Mouse (Mus musculus) liver, embryonic 15.5 days (tissue): ENCODE data around the gene Zfp759. TPM values are rescaled to one million over a fixed set of nuclear protein-coding genes. Genes with fewer than 3 reads are reported as not detected.
"Not testable (repeated sequence)": the region's sequence is repeated elsewhere in the genome, so short reads cannot be mapped to it uniquely, and the experiment has no call there.

Experiments
- ATAC-seq: fragments of 200-750 bp; cut with Nextera tagmentation; 2 replicates; pipeline ENCODE4 v1.8.0; 2017; ENCODE audit warnings: moderate number of reproducible peaks, mild to moderate bottlenecking, moderate library complexity; ENCODE audit not compliant: insufficient read depth
- H3K27ac ChIP-seq: fragments of 300-500 bp; sonication (generic); replicated peaks from 2 replicates; pipeline ENCODE4 v1.5.1; 2015; ENCODE audit warnings: mild to moderate bottlenecking, inconsistent platforms
- H3K27me3 ChIP-seq: fragments of 300-500 bp; sonication (generic); 2 replicates; pipeline ENCODE4 v1.6.1; 2015; ENCODE audit warnings: mild to moderate bottlenecking, inconsistent platforms
- H3K36me3 ChIP-seq: fragments of 300-500 bp; sonication (generic); replicated peaks from 2 replicates; pipeline ENCODE4 v1.6.1; 2015; ENCODE audit warnings: moderate library complexity, mild to moderate bottlenecking, inconsistent platforms
- H3K4me1 ChIP-seq: fragments of 300-500 bp; sonication (generic); replicated peaks from 2 replicates; pipeline ENCODE4 v1.6.1; 2015; ENCODE audit warnings: inconsistent platforms
- H3K4me2 ChIP-seq: fragments of 300-500 bp; sonication (generic); 2 replicates; pipeline ENCODE4 v1.6.1; 2015; ENCODE audit warnings: moderate library complexity, mild to moderate bottlenecking, inconsistent platforms
- H3K4me3 ChIP-seq: fragments of 300-500 bp; sonication (generic); replicated peaks from 2 replicates; pipeline ENCODE4 v1.5.1; 2015; ENCODE audit warnings: mild to moderate bottlenecking, inconsistent platforms
- H3K9ac ChIP-seq: fragments of 300-500 bp; sonication (generic); 2 replicates; pipeline ENCODE4 v1.6.1; 2015; ENCODE audit warnings: moderate library complexity, mild to moderate bottlenecking, inconsistent platforms
- H3K9me3 ChIP-seq: fragments of 300-500 bp; sonication (generic); replicated peaks from 2 replicates; pipeline ENCODE4 v1.6.1; 2016; ENCODE audit warnings: inconsistent platforms
- WGBS: fragments of 180-500 bp; shearing (Covaris S2); methylation state at CpG from one replicate; pipeline ENCODE4 v1.1.7; 2015; ENCODE audit warnings: mixed read lengths; ENCODE audit not compliant: insufficient replicate concordance; 5-methylcytosine and 5-hydroxymethylcytosine counted together
- polyA plus RNA-seq: library from polyadenylated mRNA; unstranded; fragments of >200 nt; fragmentation: Nextera tagmentation; extraction: Ambion mirVana; gene quantifications from 2 replicates; pipeline ENCODE4 v1.2.1, GENCODE M21; 2015

Zfp759 gene
- polyA plus RNA-seq, 1 experiment from 2014 or later: 0.40 TPM

DNA sequence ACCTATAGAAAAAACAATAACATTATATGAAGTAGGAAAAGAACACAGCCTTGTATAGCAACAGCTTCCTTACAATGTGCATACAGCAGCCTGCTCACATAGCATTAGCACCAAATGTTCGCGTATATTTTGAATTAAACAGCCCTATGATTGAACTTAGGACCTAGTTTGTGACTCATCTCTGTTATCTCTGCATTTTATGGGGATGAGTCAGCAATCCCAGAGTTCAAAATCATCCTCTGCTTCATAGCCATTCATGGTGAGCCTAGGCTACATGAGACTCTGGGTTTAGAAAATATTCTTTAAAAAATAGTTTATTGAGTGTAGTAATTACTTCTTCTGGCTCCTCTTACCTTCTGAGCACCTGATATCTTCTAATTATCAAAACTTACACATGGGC is 8.2 kb upstream of the Zfp759 start:
- WGBS: 79% methylated on average over 2 of the region's 2 CpGs
- Histone ChIP-seq H3K27ac (no peak overlapping the region), H3K4me2 (no peak overlapping the region), H3K9ac (no peak overlapping the region), H3K36me3 (no peaks in the 10 kb centered on the region), H3K4me1 (peaks cover 4% of the 10 kb centered on the region; the same call in 1 of the 2 replicates), H3K4me3 (no peak overlapping the region), H3K27me3 (no peaks in the 10 kb centered on the region), H3K9me3 (no peaks in the 10 kb centered on the region)
- ATAC-seq: no peak

DNA sequence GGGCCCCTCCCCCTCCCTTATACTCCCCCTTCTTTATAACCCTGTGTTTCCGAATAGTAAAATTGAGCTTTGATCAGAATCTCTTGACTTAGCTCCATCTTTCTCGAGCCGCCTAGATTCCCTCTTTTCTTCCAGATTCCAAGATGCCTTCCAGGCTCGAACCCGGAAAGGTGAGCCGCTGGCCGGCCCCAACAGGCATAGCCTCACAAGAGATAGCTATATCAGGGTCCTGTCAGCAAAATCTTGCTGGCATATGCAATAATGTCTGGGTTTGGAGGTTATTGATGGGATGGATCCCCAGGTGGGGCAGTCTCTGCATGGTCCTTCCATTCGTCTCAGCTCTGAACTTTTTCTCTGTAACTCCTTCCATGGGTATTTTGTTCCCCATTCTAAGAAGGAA is 5.3 kb upstream of the Zfp759 start, which contains the start of gene Rslcan18:
TSS of gene Rslcan18 (minus strand) at position 101 of the 400 bp plus-strand sequence.
- ATAC-seq, H3K4me2 ChIP-seq, H3K27ac ChIP-seq, H3K4me1 ChIP-seq, H3K36me3 ChIP-seq, H3K9ac ChIP-seq, H3K9me3 ChIP-seq, H3K4me3 ChIP-seq, H3K27me3 ChIP-seq: not testable (repeated sequence)
- 78% methylated on average over 8 of the region's 8 CpGs for WGBS

DNA sequence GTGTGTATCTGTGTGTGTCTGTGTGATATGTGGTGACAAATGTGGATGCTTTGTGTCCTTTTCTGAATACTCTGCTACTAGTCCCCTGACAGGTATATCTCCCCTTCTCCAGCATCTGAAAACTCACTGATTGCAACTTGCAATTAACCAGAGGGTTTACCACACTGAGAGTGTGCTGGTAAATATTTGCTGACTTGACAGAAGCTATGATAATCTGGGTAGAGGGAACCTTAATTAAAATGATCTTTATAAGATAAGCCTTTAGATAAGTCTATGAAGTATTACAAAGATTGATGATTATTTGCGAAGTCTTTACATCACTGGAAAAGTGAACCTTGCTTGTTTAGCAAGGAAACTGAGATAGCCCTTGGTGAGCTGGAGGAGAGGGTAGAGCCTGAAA is 3.0 kb downstream of the Zfp759 start:
- Histone ChIP-seq H3K9ac (no peak overlapping the region), H3K36me3 (no peaks in the 10 kb centered on the region), H3K27ac (no peak overlapping the region), H3K27me3 (no peaks in the 10 kb centered on the region), H3K4me3 (no peak overlapping the region), H3K4me2 (no peak overlapping the region), H3K4me1 (0 out of 2 replicates have a peak, but pooled peaks cover 3% of the 10 kb centered on the region), H3K9me3 (no peaks in the 10 kb centered on the region)
- 73% methylated on average over 1 of the region's 1 CpGs for WGBS
- no peak for ATAC-seq

DNA sequence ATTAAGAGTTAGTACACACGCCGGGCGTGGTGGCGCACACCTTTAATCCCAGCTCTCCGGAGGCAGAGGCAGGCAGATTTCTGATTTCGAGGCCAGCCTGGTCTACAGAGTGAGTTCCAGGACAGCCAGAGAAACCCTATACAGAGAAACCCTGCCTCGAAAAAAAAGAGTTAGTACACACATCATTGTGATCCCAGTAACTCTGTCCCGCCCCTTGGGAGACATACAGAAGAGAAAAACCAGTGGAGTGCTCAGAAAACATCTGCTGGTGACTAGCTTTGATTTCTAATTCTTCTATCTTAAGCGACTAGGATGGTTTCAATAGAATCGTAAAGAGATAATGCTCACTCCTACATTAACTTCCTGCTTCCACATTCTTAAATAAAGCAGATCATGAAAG is 6.0 kb downstream of the Zfp759 start:
- ATAC-seq: not testable (repeated sequence)

GRCm38 (mm10) chr13:67128038-67128721 is 6.7 kb downstream of the Zfp759 start:
- peak; percentile 86 for ATAC-seq
- Histone ChIP-seq H3K9me3 (no peaks in the 10 kb centered on the region), H3K9ac (peak overlapping the region; percentile 40), H3K4me3 (peak overlapping the region; percentile 60), H3K27ac (0 out of 2 replicates have a peak overlapping the region, but pooled peaks have one; percentile 3), H3K4me2 (peak overlapping the region; percentile 64), H3K36me3 (no peaks in the 10 kb centered on the region), H3K4me1 (0 out of 2 replicates have a peak, but pooled peaks cover 3% of the 10 kb centered on the region), H3K27me3 (no peaks in the 10 kb centered on the region)
- 2% methylated on average over 18 of the region's 18 CpGs for WGBS

More for the DNA sequence above, 6.0 kb downstream of the Zfp759 start:
- H3K9me3 ChIP-seq, H3K4me1 ChIP-seq, H3K27me3 ChIP-seq, H3K9ac ChIP-seq, H3K36me3 ChIP-seq, H3K27ac ChIP-seq, H3K4me3 ChIP-seq: not testable (repeated sequence)
- WGBS: 67% methylated on average over 10 of the region's 10 CpGs
- H3K4me2 ChIP-seq: peak overlapping the region; percentile 64; the same call in 1 of the 2 replicates

GRCm38 (mm10) chr13:67166122-67166521 is 44.7 kb downstream of the Zfp759 start:
- H3K27ac ChIP-seq, H3K9ac ChIP-seq, H3K4me3 ChIP-seq, H3K27me3 ChIP-seq, H3K9me3 ChIP-seq, H3K36me3 ChIP-seq, H3K4me2 ChIP-seq, ATAC-seq, H3K4me1 ChIP-seq: not testable (repeated sequence)
- 46% methylated on average over 4 of the region's 4 CpGs for WGBS

DNA sequence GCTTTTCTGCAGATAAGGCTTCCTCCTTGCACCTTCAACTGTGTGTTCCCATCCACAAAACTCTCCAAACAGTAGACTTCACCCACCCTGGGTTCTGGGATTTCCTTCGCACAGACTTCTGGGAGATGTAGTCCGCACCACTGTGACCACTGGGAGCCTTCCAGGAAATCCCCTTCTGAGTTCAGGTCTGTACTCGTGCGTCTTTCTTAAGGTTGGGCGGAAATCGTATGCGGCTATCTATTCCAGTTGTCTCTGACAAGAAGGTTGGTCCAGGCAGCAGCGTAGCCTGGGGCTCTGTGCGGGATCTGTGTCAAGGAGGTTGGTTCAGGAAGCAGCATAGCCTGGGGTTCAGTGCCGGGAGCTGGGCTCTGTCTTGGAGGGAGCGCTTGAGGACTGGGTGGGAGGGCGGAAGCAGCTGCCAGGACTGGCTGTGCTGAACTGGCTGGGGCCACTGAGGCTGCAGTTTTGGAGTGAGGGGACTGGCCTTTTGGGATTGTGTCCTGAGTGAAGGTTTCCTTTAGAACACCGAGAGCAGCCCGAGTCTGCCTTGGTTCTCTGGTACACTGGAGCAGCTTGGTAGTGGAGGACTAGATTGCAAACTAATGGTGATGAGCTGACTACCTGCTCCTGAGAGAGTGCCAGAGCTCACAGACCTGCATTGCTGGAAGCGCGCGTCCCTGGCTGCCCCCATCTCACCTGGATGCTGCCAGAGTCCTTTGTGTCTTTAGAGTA is 51.7 kb downstream of the Zfp759 start, which contains the start of gene Rsl1:
TSS of gene Rsl1 (plus strand) at position 192 of the 732 bp plus-strand sequence.
- not testable (repeated sequence) for H3K36me3 ChIP-seq, H3K27ac ChIP-seq, H3K27me3 ChIP-seq, H3K9me3 ChIP-seq, H3K4me1 ChIP-seq
- Histone ChIP-seq H3K4me3 (peak within 1 kb of the TSS; percentile 62), H3K9ac (peak within 1 kb of the TSS; percentile 47; the same call in 1 of the 2 replicates), H3K4me2 (peak within 1 kb of the TSS; percentile 65)
- under 1% methylated on average over 17 of the region's 17 CpGs for WGBS
- peak; percentile 87 for ATAC-seq

DNA sequence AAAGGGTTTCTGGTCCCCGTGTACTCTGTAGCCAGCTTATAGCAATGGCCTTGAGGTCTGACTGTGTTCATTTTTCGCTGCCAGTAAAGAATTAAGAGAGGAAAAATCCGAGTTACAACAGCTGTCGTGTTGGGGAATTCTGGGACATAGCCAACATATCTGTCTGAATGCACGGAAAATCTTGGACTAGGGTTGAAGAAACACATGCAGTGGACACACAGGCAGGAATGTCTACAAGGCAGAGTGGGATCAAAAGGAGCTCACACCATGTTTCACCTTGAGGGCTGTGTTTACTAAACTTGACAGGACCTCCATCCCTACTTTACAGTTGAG is 52.2 kb downstream of the Zfp759 start:
- Histone ChIP-seq H3K36me3 (0 out of 2 replicates have a peak, but pooled peaks cover 4% of the 10 kb centered on the region), H3K9ac (no peak overlapping the region), H3K4me2 (peak overlapping the region; percentile 65), H3K27me3 (no peaks in the 10 kb centered on the region), H3K27ac (no peak overlapping the region), H3K4me1 (no peaks in the 10 kb centered on the region), H3K4me3 (peak overlapping the region; percentile 62), H3K9me3 (no peaks in the 10 kb centered on the region)
- ATAC-seq: no peak
- 25% methylated on average over 5 of the region's 5 CpGs for WGBS

Other genes with a start within 250 kb of the Zfp759 start
- gene Gm10767, start 216.7 kb upstream of the Zfp759 start, polyA plus RNA-seq: 0.28 and 0.47 TPM in 2 replicates
- 0.81 and 0.90 TPM in 2 replicates for gene Zfp712, start 60.5 kb upstream of the Zfp759 start, polyA plus RNA-seq
- 0.52 and 0.88 TPM in 2 replicates for gene Zfp708, start 23.7 kb upstream of the Zfp759 start, polyA plus RNA-seq
- 1.2 and 1.6 TPM in 2 replicates for gene Gm28557, start 13.1 kb upstream of the Zfp759 start, polyA plus RNA-seq
- 0.14 and 0.20 TPM in 2 replicates for gene Rslcan18, start 5.4 kb upstream of the Zfp759 start, polyA plus RNA-seq
- 1.0 and 1.2 TPM in 2 replicates for gene Rsl1, start 51.5 kb downstream of the Zfp759 start, polyA plus RNA-seq
- 0.23 and 0.32 TPM in 2 replicates for gene Zfp455, start 72.8 kb downstream of the Zfp759 start, polyA plus RNA-seq
- 0.32 and 0.39 TPM in 2 replicates for gene Zfp458, start 156.8 kb downstream of the Zfp759 start, polyA plus RNA-seq
- 0.23 and 0.24 TPM in 2 replicates for gene Zfp457, start 184.8 kb downstream of the Zfp759 start, polyA plus RNA-seq
- 0.67 and 0.90 TPM in 2 replicates for gene Zfp595, start 210.9 kb downstream of the Zfp759 start, polyA plus RNA-seq
- 0.22 and 0.24 TPM in 2 replicates for gene Gm28044, start 238.9 kb downstream of the Zfp759 start, polyA plus RNA-seq
- gene Zfp953, start 238.9 kb downstream of the Zfp759 start, polyA plus RNA-seq: 0.50 and 0.58 TPM in 2 replicates